Mouse (Mus musculus): ENCODE data around the gene Phf2.

DNA sequence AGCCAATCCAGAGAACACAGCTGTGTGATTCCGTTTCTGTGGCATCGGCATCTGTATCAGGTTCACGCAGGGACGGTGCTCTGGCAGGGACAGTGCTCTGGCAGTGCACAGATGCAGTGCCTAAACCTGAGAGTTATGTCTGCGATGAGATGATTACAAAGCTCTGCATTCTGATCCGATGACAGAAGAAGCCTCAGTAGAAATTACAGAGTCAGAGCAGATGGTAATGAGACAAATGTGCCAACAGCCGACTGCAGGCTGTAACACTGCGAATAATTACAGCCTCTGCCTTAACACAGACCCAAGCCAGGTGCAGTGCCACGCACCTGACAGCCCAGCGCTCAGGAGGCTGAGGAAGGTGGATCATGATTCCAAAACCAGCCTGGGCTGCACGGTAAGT, 102.8 kb downstream of the Phf2 start:
- TF ChIP-seq GATA1 (IDR thresholded peaks at IDR 0.05; ENCODE audit: low read length) (no peak), TAL1 (IDR thresholded peaks at IDR 0.05; ENCODE audit: low read length) (no peak)

Data from erythroblast, embryonic 14.5 days (primary cell).